Mouse (Mus musculus) kidney, embryonic 16.5 days (tissue): ENCODE measurements around the gene Ifna6. TPM values are rescaled to one million over a fixed set of nuclear protein-coding genes. Genes with fewer than 3 reads are reported as not detected.
"Not testable (repeated sequence)": the region's sequence is repeated elsewhere in the genome, so short reads cannot be mapped to it uniquely, and the experiment has no call there.

ENCODE experiments used
- ATAC-seq: fragments of 200-750 bp; cut with Nextera tagmentation; 2 replicates; pipeline ENCODE4 v1.8.0; 2017; ENCODE audit warnings: moderate TSS enrichment; ENCODE audit not compliant: low FRiP score, low TSS enrichment
- H3K27ac ChIP-seq: fragments of 300-500 bp; sonication (generic); 2 replicates; pipeline ENCODE4 v1.5.1; 2014; ENCODE audit warnings: low read length
- H3K27me3 ChIP-seq: fragments of 300-500 bp; sonication (generic); 2 replicates; pipeline ENCODE4 v1.6.1; 2014; ENCODE audit warnings: low read length, control low read depth, mixed read lengths; ENCODE audit not compliant: insufficient read depth
- H3K36me3 ChIP-seq: fragments of 300-500 bp; sonication (generic); 2 replicates; pipeline ENCODE4 v1.6.1; 2014; ENCODE audit warnings: low read length, control low read depth, mixed read lengths; ENCODE audit not compliant: insufficient read depth
- H3K4me1 ChIP-seq: fragments of 300-500 bp; sonication (generic); 2 replicates; pipeline ENCODE4 v1.6.1; 2014; ENCODE audit warnings: low read length, control low read depth, mixed read lengths; ENCODE audit not compliant: insufficient read depth
- H3K4me2 ChIP-seq: fragments of 300-500 bp; sonication (generic); replicated peaks from 2 replicates; pipeline ENCODE4 v1.6.1; 2014; ENCODE audit warnings: low read depth, low read length
- H3K4me3 ChIP-seq: fragments of 300-500 bp; sonication (generic); 2 replicates; pipeline ENCODE4 v1.5.1; 2014; ENCODE audit warnings: mild to moderate bottlenecking, low read length
- H3K9ac ChIP-seq: fragments of 300-500 bp; sonication (generic); replicated peaks from 2 replicates; pipeline ENCODE4 v1.6.1; 2014; ENCODE audit warnings: low read length
- H3K9me3 ChIP-seq: fragments of 300-500 bp; sonication (generic); 2 replicates; pipeline ENCODE4 v1.6.1; 2016; ENCODE audit warnings: low read length, control low read depth
- WGBS: fragments of 180-500 bp; shearing (Covaris S2); extraction: QIAGEN DNeasy Blood & Tissue Kit; methylation state at CpG from one replicate; pipeline ENCODE4 v1.1.7; 2014; 5-methylcytosine and 5-hydroxymethylcytosine counted together
- polyA plus RNA-seq: library from polyadenylated mRNA; unstranded; fragments of >200 nt; fragmentation: Nextera tagmentation; extraction: Ambion mirVana; gene quantifications from 2 replicates; pipeline ENCODE4 v1.2.1, GENCODE M21; 2015

The Ifna6 gene
- polyA plus RNA-seq, 1 experiment from 2014 or later: not detected

DNA sequence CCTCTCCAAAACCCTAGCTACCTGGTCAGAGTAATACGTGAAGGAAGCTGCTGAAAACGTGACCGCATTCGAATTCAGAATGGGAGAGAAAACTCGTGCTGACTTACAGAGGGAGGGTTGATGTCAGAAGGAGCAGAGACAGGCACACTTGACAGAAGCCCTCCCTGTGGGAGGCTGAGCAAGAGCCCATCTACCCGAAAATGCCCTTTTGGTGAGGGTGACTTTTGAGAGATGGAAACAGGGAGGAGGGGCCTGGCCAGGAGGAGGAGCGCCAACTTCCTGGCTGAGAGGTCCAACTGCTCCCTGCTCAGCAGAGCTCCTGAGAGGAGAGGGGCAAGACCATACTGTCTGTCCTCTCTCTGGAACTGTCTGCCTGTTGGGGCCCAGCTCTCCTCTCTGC is 27.9 kb upstream of the Ifna6 start, which contains the start of gene Gm13285:
Gm13285 (plus strand) TSS at position 301 of the 400 bp plus-strand sequence.
- H3K36me3 ChIP-seq, H3K4me1 ChIP-seq, H3K9me3 ChIP-seq, H3K9ac ChIP-seq, H3K27me3 ChIP-seq, ATAC-seq, H3K4me2 ChIP-seq, H3K4me3 ChIP-seq, H3K27ac ChIP-seq: not testable (repeated sequence)
- WGBS: no CpG with 5 or more reads among the region's 7 CpGs

DNA sequence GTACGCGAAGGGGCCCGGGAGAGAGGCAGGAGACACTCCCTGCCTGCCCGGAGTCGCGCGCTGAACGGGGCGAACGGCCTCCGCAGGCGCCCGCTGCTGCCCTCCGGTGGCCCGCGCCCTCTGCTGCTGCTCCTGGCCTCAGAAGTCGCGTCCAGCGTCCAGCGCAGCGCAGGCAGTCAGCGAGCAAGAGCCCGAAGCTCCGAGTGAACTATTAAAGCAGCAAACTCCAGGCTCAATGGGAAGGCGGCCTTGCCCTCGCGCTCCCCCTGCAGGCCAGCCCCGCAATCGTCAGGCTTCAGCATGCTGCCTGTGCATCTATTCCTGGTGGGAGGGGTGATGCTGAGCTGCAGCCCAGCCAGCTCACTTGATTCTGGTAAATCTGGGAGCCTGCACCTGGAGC is 24.3 kb upstream of the Ifna6 start, which contains the start of gene Gm13287:
Gm13287 (plus strand) TSS at position 301 of the 400 bp plus-strand sequence.
- WGBS: no CpG with 5 or more reads among the region's 29 CpGs
- H3K4me1 ChIP-seq: not testable (repeated sequence)

DNA sequence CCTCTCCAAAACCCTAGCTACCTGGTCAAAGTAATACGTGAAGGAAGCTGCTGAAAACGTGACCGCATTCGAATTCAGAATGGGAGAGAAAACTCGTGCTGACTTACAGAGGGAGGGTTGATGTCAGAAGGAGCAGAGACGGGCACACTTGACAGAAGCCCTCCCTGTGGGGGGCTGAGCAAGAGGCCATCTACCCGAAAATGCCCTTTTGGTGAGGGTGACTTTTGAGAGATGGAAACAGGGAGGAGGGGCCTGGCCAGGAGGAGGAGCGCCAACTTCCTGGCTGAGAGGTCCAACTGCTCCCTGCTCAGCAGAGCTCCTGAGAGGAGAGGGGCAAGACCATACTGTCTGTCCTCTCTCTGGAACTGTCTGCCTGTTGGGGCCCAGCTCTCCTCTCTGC is 22.0 kb upstream of the Ifna6 start, which contains the start of gene Gm13288:
Gm13288 (plus strand) TSS at position 301 of the 400 bp plus-strand sequence.
- H3K4me1 ChIP-seq, H3K4me2 ChIP-seq, H3K27me3 ChIP-seq, H3K9me3 ChIP-seq, H3K36me3 ChIP-seq, H3K9ac ChIP-seq, ATAC-seq, H3K27ac ChIP-seq: not testable (repeated sequence)
- no CpG with 5 or more reads among the region's 8 CpGs for WGBS
- H3K4me3 ChIP-seq: 0 out of 2 replicates have a peak within 1 kb of the TSS, but pooled peaks have one; percentile 21

More for the DNA sequence above, 24.3 kb upstream of the Ifna6 start, which contains the start of gene Gm13287:
- not testable (repeated sequence) for H3K9me3 ChIP-seq, H3K4me3 ChIP-seq, H3K36me3 ChIP-seq, H3K27me3 ChIP-seq, H3K4me2 ChIP-seq, ATAC-seq, H3K9ac ChIP-seq, H3K27ac ChIP-seq

DNA sequence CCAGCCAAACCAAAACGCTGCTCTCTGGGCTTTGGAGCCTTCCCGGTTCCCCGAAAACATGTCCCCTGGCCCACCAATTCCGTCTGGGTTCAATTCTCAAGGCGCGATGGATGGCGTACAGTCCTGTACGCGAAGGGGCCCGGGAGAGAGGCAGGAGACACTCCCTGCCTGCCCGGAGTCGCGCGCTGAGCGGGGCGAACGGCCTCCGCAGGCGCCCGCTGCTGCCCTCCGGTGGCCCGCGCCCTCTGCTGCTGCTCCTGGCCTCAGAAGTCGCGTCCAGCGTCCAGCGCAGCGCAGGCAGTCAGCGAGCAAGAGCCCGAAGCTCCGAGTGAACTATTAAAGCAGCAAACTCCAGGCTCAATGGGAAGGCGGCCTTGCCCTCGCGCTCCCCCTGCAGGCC is 21.5 kb upstream of the Ifna6 start:
- not testable (repeated sequence) for H3K4me2 ChIP-seq, ATAC-seq

DNA sequence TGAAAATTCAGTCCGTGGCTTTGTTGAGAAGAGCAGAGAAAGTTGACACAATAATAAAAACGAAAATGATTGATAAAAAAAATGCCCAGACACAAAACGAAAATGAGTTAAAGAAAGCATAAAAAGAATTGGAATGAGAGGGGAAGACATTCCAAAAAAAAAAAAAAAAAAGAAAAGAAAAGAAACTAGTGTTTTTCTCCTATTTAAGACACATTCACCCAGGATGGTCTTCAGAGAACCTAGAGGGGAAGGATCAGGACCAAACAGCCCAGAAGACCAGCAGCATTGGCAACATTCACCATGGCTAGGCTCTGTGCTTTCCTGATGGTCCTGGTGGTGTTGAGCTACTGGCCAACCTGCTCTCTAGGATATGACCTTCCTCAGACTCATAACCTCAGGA is 11.3 kb upstream of the Ifna6 start, which contains the start of gene Ifna7:
Ifna7 (plus strand) TSS at position 301 of the 400 bp plus-strand sequence.
- H3K4me3 ChIP-seq: no peak within 1 kb of the TSS
- H3K4me2 ChIP-seq: no peak within 1 kb of the TSS
- no peak for ATAC-seq
- H3K27me3 ChIP-seq: no peaks in the 10 kb centered on the region
- H3K27ac ChIP-seq: no peak within 1 kb of the TSS
- no peaks in the 10 kb centered on the region for H3K9me3 ChIP-seq
- 55% methylated on average over 3 of the region's 3 CpGs for WGBS
- no peaks in the 10 kb centered on the region for H3K36me3 ChIP-seq
- no peak within 1 kb of the TSS for H3K9ac ChIP-seq
- no peaks in the 10 kb centered on the region for H3K4me1 ChIP-seq

More for the DNA sequence above, 21.5 kb upstream of the Ifna6 start:
- H3K4me1 ChIP-seq, H3K36me3 ChIP-seq, H3K9ac ChIP-seq, H3K27me3 ChIP-seq, H3K9me3 ChIP-seq, H3K27ac ChIP-seq: not testable (repeated sequence)
- WGBS: 0% methylated on average over 8 of the region's 34 CpGs
- H3K4me3 ChIP-seq: 0 out of 2 replicates have a peak overlapping the region, but pooled peaks have one; percentile 21

DNA sequence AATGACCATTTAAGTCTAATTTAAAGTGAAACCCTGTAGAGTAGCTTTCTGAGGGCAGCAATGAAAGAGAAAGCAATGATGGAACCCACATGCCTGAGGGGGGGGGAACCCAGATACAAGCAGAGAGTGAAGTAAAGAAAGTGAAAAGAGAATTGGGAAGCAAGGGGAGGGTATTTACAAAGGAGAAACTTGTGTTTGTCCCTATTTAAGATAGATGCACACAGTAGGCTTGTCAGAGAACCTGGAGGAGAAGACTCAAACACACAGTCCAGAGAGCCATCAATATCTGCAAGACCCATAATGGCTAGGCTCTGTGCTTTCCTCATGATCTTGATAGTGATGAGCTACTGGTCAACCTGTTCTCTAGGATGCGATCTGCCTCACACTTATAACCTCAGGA is 7.6 kb upstream of the Ifna6 start, which contains the start of gene Ifna11:
Ifna11 (plus strand) TSS at position 301 of the 400 bp plus-strand sequence.
- Histone ChIP-seq H3K9me3 (no peaks in the 10 kb centered on the region), H3K36me3 (no peaks in the 10 kb centered on the region), H3K4me3 (no peak within 1 kb of the TSS), H3K27ac (no peak within 1 kb of the TSS), H3K27me3 (no peaks in the 10 kb centered on the region), H3K4me2 (no peak within 1 kb of the TSS), H3K4me1 (no peaks in the 10 kb centered on the region), H3K9ac (no peak within 1 kb of the TSS)
- WGBS: 75% methylated on average over 1 of the region's 1 CpGs
- no peak for ATAC-seq

DNA sequence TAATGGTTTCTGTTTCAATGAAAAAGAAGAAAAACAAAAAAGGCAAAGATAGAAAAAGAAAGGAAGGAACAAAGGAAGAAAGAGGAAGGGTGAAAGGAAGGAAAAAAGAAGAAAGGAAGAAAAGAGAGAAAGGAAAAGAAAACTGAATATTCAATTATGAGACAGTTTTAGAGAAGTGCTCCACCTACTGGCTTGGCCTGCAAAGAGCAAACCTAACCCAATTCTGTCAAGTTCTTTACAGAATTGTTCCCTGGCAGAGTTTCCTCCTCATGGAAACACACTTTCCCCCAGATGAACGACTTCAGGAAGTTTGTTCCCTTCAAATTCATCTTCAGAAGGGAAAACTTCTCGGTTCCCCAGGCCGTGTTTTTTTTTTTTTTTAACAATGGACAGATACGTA is 4.2 kb upstream of the Ifna6 start:
- no peaks in the 10 kb centered on the region for H3K27me3 ChIP-seq

DNA sequence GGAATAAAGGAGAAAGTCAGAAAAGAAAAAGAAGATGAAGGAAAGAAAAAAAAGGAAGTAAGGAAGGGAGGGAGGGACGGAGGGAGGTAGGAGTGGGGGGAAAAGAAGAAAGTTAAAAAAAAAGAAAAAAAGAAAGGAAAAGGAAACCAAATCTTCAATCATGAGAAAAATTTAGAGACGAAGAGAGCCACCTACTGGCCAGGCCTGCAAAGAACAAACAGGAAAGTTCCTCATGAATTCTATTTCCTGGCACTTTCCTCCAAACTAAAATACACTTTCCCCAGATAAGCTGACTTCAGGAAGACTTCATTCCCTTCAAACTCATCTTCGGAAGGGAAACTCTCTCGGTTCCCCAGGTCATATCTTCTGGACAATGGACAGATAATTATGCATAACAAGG is 3.3 kb downstream of the Ifna6 start:
- H3K36me3 ChIP-seq: no peaks in the 10 kb centered on the region
- no peak overlapping the region for H3K27ac ChIP-seq
- H3K9me3 ChIP-seq: no peaks in the 10 kb centered on the region
- H3K27me3 ChIP-seq: no peaks in the 10 kb centered on the region
- ATAC-seq: no peak
- H3K4me3 ChIP-seq: no peak overlapping the region
- no peak overlapping the region for H3K9ac ChIP-seq
- H3K4me1 ChIP-seq: no peaks in the 10 kb centered on the region
- no peak overlapping the region for H3K4me2 ChIP-seq
- WGBS: 27% methylated on average over 4 of the region's 4 CpGs

More for the DNA sequence above, 4.2 kb upstream of the Ifna6 start:
- 22% methylated on average over 4 of the region's 4 CpGs for WGBS
- ATAC-seq: no peak
- Histone ChIP-seq H3K4me2 (no peak overlapping the region), H3K9ac (no peak overlapping the region), H3K4me3 (no peak overlapping the region), H3K4me1 (no peaks in the 10 kb centered on the region), H3K27ac (no peak overlapping the region), H3K36me3 (no peaks in the 10 kb centered on the region), H3K9me3 (no peaks in the 10 kb centered on the region)

DNA sequence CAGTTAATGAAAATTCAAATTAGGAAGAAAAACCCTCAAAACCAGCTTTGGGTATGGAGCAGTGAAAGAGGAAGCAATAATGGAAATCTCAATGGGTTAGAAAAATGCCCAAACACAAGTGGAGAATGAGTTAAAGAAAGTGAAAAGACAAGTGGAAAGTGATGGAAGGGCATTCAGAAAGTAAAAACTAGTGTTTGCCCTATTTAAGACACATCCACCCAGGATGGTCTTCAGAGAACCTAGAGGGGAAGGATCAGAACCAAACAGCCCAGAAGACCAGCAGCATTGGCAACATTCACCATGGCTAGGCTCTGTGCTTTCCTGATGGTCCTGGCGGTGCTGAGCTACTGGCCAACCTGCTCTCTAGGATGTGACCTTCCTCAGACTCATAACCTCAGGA is 8.0 kb downstream of the Ifna6 start, which contains the start of gene Ifna5:
Ifna5 (plus strand) TSS at position 301 of the 400 bp plus-strand sequence.
- H3K9me3 ChIP-seq, H3K4me3 ChIP-seq, H3K27ac ChIP-seq, H3K4me1 ChIP-seq, H3K27me3 ChIP-seq, H3K4me2 ChIP-seq, ATAC-seq, H3K36me3 ChIP-seq, H3K9ac ChIP-seq: not testable (repeated sequence)
- WGBS: 100% methylated on average over 1 of the region's 1 CpGs

DNA sequence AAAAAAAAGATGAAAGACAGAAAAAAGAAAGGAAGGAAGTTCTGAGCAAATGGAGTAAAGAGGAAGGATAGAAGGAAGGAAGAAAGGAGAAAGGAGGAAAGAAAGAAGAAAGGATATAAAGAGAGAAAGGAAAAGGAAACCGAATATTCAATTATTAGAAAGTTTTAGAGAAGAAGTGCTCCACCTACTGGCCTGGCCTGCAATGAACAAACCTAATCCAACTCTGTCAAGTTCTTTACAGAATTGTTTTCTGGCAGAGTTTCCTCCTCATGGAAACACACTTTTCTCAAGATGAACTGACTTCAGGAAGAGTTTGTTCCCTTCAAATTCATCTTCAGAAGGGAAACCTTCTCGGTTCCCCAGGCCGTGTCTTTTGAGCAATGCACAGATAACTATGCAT is 11.6 kb downstream of the Ifna6 start:
- Histone ChIP-seq H3K9me3 (no peaks in the 10 kb centered on the region), H3K27me3 (no peaks in the 10 kb centered on the region), H3K4me3 (no peak overlapping the region), H3K4me1 (no peaks in the 10 kb centered on the region), H3K4me2 (no peak overlapping the region), H3K9ac (no peak overlapping the region), H3K36me3 (no peaks in the 10 kb centered on the region), H3K27ac (no peak overlapping the region)
- ATAC-seq: no peak
- WGBS: 38% methylated on average over 3 of the region's 3 CpGs
